Mouse (Mus musculus): ENCODE results near the gene Cbarp.
"Not testable (repeated sequence)": the region's sequence is repeated elsewhere in the genome, so short reads cannot be mapped to it uniquely, and the experiment has no call there.

Cbarp gene

DNA sequence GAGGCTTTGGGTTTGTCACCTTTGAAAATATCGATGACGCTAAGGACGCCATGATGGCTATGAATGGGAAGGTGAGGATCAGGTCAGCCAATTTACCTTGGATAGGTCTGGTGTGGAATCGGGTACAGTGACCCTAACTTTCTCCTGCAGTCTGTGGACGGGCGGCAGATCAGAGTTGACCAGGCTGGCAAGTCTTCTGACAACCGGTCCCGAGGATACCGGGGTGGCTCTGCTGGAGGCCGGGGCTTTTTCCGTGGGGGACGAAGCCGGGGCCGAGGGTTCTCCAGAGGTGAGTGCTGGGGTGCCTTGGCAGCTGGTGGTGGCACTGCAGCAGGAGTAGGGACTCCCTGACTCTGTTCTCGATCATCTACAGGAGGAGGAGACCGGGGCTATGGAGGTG is 29.4 kb upstream of the Cbarp start:
- no peak for DNase-seq (ENCODE audit: low read depth)

DNA sequence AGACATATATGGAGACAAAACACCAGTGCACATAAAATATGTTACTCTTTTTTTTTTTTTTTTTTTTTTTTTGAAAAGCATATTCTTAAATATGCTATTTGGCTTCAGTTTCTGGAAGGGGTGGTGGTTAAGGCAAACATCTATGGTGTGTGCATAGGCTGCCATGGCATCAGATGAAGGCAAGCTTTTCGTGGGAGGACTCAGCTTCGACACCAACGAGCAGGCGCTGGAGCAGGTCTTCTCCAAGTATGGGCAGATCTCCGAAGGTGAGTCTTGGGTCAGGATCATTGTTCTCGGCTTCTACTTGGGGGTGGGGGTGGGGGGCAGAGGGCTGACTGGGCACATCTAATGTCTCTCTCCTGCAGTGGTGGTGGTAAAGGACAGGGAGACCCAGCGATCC is 29.0 kb upstream of the Cbarp start:
- DNase-seq (ENCODE audit: low read depth): no peak

DNA sequence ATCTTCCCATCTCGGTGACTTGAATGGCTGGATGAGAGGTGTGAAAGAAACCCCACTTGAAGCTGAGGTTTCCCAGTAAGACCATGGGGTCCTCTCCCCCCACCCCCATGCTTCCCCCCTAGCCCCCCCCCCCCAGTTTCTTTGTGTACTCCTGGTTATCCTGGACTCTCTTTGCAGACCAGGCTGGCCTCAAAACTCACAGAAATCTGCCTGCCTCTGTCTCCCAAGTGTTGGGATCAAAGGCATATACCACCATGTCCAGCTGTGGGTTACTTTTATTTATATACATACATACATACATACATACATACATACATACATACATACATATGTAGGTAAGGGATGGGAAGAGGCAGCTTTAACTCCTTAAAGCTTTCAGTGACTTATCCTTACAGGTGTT is 28.4 kb upstream of the Cbarp start:
- no peak for DNase-seq (ENCODE audit: low read depth)

DNA sequence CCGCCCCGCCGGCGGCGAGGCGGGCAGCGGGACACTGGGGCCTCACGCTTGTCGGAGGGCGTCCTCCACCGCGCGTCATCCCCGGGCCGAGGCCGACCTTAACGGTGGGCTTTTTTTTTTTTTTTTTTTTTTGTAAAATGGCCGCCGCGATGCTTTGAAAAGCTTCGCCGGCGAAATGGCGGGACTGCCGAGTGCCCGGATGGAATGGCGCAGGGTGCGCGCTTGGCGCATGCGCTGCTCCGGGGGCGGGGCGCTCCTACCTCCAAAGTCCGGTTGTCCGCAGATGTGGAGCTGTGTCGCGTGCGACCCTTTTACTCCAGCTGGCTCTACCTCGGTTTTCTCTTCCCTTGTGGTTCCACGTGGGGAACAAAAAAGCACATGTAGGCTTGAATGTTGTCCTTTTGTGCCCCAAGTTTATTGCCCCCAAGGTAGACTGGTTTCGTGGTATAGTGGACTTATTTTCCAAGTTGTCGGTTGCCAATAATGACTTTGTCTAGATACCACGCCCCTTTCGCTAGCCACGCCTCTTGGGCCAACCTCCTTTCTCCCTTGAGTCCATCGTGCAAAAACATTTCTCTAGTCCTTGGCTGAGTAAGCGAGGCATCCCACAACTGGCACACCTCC is 27.5 kb upstream of the Cbarp start:
- peak; percentile 87 for DNase-seq (ENCODE audit: low read depth)

DNA sequence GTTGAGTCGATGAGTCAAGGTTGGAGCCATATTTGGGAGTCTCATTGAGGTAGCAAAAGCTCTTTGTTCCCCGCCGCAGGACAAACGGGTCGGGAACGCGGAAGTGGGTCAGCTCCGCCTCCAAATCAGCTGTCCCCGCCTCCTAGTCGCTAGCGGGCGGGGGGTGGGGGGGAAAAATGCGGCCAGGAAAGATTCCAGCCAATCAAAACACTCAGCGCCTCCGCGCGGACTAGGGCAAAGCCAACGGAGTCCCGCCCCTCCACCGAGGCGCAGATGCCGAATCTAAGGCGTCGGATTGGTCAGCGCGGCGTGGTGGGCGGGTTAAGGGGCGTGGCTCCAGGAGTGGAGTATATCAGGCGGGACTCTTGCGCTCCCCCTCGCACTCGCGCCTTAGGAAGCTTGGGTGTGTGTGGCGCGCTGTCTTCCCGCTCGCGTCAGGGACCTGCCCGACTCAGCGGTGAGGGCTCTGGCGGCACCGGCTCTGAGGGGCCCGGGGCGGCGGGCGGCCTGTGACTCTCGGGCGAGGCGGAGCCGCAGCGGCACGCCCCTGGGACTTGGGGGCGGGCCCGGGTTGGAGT is 26.9 kb upstream of the Cbarp start:
- peak; percentile 97 for DNase-seq (ENCODE audit: low read depth)

DNA sequence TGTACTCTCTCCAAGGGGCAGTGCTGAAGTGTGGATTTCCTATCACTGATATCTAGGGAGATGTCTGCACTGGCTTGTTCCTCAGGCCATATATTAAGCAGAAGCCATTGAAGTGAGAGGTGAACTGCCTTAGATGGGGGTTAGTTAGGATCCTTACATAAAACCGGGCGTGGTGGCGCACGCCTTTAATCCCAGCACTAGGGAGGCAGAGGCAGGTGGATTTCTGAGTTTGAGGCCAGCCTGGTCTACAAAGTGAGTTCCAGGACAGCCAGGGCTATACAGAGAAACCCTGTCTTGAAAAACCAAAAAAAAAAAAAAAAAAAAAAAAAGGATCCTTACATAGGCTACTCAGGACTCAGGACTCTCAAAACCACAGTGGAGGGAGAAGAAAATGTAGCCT is 25.5 kb upstream of the Cbarp start:
- not testable (repeated sequence) for DNase-seq (ENCODE audit: low read depth)

DNA sequence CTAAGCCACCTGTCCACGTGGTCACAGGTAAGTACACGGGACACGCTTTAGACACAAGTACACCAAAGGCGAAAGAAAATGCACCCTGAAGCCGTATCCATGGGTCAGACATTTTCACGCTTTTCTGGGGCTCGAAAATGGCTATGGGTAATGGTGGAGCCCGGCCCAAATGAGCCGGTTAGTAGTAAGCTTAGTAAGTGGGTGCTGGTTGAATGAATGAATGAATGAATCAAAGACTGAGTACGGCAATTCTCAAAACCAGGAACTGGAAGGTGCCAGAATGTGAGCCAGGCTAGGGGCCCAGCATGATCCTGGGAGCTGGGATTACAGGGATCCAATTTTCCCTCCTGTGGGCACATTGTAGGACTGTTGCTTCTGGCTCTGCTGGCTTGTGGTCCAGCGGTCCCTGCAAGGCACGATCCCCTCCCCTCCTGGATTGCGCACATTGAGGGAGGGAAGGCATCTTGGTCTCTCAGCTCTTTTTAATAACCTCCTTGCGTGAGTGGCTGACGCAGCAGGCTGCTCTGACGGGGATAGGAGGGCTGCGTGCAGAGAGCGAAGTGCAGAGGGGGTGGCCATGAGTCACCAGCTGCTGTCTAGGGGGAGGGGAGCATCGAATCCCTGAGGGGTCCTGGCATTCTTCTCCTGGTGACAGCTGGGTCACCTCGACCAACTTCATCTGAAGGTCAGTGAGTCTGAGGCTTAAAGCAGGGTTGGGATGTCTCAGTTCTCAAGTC is 24.9 kb upstream of the Cbarp start, which contains the start of gene Cirbp:
Cirbp (plus strand) TSS at position 594 of the 737 bp plus-strand sequence.
- no peak for DNase-seq (ENCODE audit: low read depth)

DNA sequence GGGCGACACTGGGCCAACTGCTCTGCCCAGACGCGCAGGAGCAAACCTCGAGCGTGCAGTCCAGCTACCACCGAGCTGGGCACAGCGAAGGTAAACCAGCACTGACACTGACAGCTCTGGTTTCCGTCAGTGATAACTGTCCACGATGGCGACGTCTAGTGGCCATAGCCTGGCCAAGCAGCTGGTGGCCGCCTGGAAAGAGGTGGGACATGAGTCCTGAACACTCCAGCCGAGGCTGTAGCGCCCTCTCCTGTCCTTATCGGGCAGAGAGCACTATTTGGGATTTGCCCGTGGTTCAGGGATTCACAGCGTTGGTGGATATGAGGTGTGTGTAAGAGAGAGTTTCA is 24.3 kb upstream of the Cbarp start:
- peak; percentile 95 for DNase-seq (ENCODE audit: low read depth)

DNA sequence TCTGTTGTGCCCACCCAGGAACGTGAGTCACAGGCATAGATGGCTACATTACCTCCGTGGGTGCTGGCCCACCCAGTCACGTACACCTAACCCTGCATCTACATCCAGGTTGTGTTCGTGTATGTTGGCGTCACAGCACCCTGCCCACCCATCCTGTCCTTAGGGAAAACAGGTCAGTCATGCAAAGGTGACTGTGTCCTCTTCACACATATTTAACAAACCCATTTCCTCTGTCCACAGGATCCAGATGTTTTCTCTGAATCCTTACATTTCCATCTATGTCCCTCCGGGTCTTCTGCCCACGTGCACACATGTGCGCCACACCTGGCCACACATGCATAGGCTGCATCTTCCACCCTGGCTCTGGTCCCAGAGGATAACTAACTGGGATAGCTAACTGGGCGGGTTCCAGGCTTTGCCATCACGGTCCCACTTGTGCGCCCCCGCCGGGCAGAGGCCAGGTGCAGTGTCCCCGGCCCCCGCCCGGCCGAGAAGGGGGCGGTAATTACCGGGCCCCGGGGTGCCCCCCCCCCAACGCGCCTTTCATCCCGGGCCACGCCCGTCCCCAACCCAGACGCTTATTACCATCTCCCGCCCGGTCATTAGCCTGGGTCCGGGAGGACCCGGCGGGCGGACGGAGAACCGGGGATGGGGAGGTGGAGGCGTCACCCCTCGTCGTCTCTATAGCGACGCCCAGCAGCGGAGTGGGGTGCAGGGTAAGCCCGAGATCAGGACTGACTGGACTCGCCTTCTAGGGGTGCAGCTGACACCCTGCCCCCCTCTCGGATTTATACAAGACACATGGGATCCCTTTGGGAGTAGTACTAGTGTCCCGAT is 23.7 kb upstream of the Cbarp start:
- DNase-seq (ENCODE audit: low read depth): no peak

DNA sequence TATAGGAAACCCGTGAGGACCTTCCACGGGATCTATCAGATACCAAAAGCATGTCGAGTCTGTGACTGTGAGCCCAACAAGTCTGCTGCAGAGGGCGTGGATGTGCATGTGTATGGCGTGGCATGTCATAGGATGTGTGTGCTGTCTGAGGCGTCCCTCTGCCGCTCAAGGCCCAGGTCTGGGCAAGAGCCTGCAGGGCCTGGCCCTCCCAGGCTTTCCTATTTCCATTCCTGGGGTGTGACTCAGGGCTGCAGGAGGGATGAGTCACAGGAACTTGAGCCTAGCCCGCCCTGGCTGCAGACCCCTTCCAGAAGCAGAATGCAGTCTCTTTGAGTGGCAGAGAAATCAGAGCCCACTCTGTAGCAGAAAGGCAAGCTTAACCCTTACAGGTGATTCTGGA is 23.1 kb upstream of the Cbarp start:
- DNase-seq (ENCODE audit: low read depth): no peak

DNA sequence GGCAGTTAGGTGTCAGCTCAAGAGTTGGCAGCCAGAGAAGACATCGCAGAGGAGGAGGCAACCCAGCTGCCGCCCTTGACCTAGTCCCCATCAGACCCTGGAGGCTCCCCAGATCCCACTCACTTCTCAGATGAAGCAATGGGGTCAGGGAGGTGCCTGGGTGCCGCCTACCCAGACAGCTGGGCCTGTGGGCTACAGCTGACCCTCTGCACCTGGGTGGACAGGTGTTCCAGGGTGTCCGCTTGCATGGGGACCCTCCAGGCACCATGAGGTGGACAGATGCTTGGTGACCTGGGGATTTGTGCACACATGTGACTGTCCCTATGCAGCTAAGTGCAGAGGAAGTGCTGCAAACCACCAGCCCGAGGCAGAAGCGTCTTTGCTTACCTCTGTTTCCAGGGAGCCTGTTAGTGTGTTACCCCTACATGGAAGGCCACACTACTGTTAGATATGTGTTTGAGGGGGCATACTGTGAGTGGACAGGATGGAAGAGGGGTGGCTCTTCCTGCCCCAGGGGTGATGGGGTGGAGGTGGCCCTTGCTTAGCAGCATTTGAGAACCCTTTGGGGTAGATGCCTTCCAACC is 22.2 kb upstream of the Cbarp start:
- no peak for DNase-seq (ENCODE audit: low read depth)

DNA sequence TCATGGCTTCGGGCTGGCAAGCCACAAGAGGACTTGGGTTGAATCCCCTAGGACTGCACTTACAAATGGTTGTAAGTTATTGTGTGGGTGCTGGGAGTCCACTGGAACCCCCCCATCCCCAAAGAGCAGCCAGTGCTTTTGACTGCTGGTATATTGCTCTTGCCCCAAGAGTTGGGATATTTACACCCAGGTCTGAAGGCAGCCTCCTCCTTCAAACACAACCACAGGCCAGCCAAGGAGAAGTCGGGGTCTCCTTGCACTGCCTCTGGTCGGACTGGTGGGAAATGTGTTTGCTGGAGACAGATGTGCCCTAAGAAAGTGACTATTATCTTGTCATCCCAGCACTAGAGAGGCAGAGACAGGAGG is 21.6 kb upstream of the Cbarp start:
- no peak for DNase-seq (ENCODE audit: low read depth)

DNA sequence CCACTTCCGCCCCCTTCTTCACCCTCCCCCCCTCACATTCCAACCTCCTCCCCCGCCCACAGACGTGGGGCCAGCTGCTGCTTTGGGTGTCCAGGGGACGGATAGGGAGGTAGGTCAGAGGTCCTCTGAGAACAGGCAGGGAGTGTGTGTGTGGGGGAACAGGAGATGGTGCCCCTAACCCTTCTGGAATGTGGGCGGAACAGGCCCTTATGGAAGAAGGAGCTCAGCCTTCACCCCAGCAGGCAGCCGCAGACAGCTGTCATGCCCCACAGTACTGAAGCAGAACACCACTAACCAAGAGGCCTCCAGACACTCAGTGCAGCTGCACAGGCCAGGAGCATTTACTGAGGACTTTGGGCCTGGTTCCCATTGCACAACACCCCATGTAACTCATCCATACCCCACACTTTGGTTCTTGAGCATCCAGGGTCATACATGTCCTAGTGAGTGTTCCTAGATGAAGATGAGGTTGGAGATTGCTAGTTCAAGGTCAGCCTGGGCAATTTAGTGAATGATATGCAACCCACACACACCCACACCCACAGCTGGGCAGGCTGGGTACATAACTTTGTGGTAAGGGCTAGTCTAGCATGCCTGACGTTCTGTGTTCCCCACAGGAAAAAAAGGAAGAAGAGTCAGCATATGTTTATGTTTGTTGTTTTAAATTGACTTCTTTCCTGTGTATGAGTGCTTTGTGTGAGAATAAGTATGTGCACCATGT is 21.0 kb upstream of the Cbarp start:
- DNase-seq (ENCODE audit: low read depth): no peak

DNA sequence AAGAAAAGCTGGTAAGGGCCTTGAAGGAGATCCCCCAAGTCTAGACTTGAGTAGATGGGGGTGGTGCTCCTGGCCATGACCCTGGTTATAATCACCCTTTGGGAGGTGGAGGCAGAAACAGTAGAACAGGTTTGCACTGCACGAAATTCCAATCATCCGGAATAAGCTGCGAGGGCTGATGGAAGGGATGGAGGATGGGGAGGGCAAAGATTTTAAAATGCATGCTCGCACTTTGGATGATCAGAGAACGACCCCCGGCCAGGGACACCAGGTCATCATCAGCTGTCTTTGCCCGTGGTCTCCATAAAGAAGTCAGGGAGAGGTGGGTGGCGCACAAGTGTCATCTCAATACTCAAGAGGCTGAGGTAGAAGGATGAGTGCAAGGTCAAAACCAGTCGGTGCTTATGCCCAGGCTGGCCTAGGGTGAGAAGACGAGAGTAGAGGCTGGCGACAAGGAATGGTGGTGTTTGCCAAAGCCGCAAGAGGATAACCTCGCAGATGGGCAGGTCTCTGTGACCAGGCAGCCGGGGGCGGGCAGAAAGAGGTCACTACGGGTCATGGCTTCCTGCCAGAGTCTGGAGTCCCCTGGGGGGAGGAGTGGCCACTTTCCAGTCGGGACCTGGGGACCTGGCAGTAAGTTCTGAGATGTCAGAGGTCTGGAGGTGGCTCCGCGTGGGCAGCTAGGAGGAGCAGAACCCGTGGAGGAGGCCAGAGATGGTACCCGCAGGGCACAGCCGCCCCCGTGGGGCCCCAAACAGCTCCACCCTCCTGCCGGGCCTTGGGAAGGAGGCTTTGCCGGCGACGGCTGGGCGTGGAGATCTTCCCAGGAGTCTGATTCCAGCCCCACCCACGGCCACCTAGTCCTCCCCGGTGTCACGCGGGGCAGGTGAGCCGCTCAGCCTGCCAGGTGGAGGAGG is 20.1 kb upstream of the Cbarp start:
- no peak for DNase-seq (ENCODE audit: low read depth)

DNA sequence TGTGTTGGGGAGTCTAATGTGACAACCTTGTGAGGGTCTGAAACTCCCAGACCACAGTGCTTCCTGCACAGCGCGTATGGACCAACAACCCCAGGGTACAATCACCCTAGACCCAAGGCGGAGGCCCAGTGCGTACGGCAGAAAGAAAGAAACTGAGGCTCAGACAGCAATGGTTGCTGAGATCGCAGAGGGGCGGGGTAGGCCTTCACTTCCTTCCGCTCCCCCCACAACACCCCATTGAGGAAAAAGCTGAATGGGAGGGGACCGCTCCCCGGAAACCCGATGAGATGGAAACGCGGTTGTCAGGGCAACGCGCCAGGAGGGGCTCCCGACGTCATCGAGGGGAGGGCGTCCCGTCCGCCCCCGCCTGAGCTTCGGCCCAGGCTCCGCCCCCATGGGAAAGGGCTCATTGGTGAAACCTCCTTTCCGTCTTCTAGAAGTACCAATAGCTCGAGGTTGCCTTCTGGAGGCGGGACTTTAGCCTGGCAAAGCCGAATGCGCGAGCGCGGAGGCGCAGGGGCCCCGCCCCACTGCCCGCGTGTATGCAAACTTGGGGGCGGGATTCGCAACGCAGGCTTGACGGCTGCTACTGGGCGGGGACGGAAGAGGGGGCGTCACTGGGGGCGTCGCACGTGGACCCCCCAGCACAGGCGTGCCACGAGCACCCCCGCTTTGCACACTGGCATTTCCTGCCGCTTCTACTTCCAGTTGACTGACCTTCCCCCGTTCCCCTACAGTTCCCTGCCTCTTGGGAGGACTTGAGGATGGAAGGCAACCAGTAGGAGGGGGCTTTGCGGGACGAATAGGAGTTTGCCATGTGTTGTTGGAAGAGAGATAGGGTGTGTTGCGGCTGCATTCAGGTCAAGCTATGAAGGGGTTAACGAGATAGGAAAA is 19.2 kb upstream of the Cbarp start:
- peak; percentile 97 for DNase-seq (ENCODE audit: low read depth)

DNA sequence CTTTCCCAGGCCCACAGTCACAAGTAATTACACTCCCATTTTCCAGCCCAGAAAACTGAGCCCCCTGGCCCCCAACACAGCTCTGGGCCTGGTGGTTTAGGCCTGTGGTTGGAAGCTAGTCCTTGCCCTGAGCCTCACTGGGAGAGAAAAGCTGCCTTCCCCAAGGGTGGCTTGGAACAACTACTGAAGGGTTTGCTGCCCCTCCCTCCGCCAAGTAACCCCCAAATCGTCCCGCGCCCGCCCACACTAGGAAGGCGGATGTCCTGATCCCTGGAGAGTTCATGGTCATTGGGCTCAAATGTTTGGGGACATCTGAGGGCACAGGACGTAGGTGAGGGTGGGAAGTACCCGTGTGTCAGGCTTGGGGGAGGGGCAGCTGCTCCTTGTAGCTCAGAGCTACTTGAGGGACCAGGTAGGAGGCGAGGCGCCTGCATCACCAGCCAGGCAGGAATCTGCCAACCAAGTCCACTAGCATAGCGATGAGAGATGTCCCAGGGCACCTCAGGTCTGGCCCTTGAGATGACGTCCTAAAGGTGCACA is 18.5 kb upstream of the Cbarp start:
- no peak for DNase-seq (ENCODE audit: low read depth)

DNA sequence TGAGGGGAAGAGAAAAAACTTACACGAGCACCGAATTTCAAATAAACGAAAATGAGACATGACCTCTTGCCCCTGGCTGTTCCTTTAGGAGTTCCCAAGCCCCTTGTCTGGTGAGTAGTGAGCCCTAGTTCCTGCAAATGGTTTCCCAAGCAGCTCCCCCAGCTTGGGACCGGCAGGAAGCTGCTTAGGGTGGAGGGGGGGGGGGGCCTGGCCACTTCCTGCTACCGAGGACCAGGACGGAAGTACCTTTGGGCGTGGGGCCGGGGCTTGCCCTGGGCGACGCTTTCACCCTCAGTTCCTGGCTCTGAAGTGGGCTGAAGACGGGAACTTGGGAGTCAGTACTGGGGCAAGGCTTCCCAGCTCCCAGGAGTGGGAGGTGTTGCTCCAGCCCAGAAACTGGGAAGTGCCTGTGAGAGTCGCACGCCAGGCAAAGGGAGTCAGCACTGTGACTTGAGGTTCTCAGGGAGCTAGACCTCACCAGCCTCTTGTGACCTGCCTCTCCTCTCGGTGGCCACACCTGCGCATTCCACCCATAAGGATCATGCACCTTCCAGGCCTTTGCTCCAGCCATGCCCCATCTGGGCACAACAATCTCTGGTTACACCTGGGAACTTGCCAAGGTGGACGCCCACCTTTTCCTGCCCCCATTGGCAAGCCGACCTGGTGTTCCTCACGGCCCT is 17.8 kb upstream of the Cbarp start:
- DNase-seq (ENCODE audit: low read depth): no peak

DNA sequence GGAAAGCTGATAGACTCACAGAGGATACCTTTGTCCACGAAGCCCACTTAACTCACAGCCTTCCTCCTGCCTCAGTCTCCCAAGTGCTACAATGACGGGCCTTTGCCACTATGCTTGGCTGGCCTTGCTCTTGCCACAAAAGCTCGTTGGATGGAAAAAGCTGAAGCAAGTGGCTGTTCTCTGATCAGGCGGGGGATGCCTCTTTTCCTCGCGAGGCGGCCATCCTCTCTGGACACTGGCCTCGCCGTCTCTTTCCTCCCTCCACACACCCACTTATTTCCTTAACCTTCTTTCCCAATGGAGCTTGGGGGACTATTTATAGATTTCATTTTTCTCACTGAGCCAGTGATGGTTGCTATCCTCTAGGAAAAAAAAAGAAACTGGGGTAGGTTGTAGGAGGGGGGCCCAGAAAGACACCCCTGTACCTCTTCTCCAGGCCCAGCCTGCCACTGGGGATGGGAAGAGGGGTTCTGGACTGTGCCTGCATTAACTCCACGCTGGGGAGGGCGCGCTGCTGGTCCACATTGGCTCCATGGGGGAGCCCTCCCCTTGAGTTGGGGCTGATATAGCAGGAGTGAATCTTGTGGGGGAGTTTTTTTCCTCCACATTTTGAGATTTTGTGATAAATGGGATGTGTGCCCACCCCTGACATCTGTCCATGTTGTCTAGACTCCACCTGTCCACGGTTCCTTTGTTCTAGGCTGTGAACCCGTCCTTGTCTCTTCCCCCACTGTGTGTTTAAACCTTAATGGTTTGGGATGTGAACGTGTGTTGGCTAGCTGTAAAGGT is 16.7 kb upstream of the Cbarp start:
- DNase-seq (ENCODE audit: low read depth): no peak
